Mouse (Mus musculus) fibroblast of lung, adult 2 months (primary cell): ENCODE data around the gene Plppr1.

ENCODE experiments used
- DNase-seq: peaks from one replicate; pipeline ENCODE4 v3.0.0-alpha.2; 2011; ENCODE audit warnings: low read depth

Gene Plppr1

DNA sequence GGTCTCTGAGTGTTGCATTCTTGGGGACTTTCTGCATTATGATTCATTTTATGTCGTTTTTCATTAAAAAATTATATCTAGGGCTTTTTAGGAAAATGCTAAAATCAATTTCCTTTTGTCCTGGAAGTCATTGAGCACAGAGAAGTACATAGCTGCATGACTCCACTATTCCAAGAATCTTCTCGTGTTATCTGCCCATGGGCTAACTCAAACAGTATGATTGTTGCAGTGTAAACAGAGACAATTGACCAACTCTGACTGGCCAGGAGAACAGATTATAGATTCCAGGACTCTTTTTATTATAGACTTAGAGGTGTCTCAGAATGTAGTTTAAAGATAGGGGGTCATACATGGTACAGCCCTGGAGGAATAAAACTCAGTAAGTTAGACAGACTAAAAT is 327.8 kb downstream of the Plppr1 start:
- no peak for DNase-seq
